Mouse (Mus musculus) CH12.LX (cell line): ENCODE results near the gene Pllp. TPM values are rescaled to one million over a fixed set of nuclear protein-coding genes. Genes with fewer than 3 reads are reported as not detected.

Experiments
- DNase-seq: peaks from one replicate; pipeline ENCODE4 v3.0.0-alpha.2; 2013; ENCODE audit errors: extremely low read depth
- H3K27ac ChIP-seq: 2 replicates; pipeline ENCODE4 v1.5.1; 2012; ENCODE audit warnings: low read depth, mild to moderate bottlenecking, control low read depth, moderate library complexity; ENCODE audit not compliant: insufficient read depth
- H3K27me3 ChIP-seq: replicated peaks from 2 replicates; pipeline ENCODE3; 2012; ENCODE audit warnings: inconsistent platforms
- H3K36me3 ChIP-seq, 2 experiments: replicated peaks in 1 of 2; 2 replicates each; pipeline versions ENCODE3 to v1.6.1; 2012; ENCODE audit warnings: inconsistent platforms in 1 of 2, low read length in 1 of 2, mild to moderate bottlenecking in 1 of 2, mixed read lengths in 1 of 2, moderate library complexity in 1 of 2; ENCODE audit not compliant: control insufficient read depth in 1 of 2, insufficient read depth in 1 of 2
- H3K4me1 ChIP-seq, 2 experiments: 2 replicates each; pipeline ENCODE4 v1.6.1; 2012; ENCODE audit warnings: inconsistent platforms in 1 of 2, moderate library complexity in 1 of 2; ENCODE audit not compliant: insufficient read depth in 2 of 2, control insufficient read depth in 1 of 2
- H3K4me2 ChIP-seq: 2 replicates; pipeline ENCODE4 v1.6.1; 2012; ENCODE audit warnings: low read depth, mild to moderate bottlenecking, control low read depth; ENCODE audit not compliant: poor library complexity, insufficient read depth, severe bottlenecking
- H3K4me3 ChIP-seq, 3 experiments: fragments of 150-350 bp in 1 of 3; sonication (generic) in 1 of 3; replicated peaks in 1 of 3; 2 replicates each; pipeline versions ENCODE3 to v1.5.1; 2011 to 2012; ENCODE audit warnings: low read depth in 2 of 3, low read length in 2 of 3, mild to moderate bottlenecking in 2 of 3, moderate library complexity in 2 of 3, control low read depth in 1 of 3, improper control_type of control experiment in 1 of 3, inconsistent platforms in 1 of 3, mixed read lengths in 1 of 3; ENCODE audit not compliant: poor library complexity in 1 of 3
- H3K79me2 ChIP-seq: replicated peaks from 2 replicates; pipeline ENCODE4 v1.6.1; 2012; ENCODE audit warnings: mild to moderate bottlenecking, moderate library complexity; ENCODE audit not compliant: control insufficient read depth, poor library complexity, insufficient read depth, severe bottlenecking; ENCODE audit errors: extremely low read depth
- H3K9ac ChIP-seq: 2 replicates; pipeline ENCODE4 v1.6.1; 2012; ENCODE audit warnings: low read depth, mild to moderate bottlenecking, control low read depth, moderate library complexity; ENCODE audit not compliant: insufficient read depth
- H3K9me3 ChIP-seq: replicated peaks from 2 replicates; pipeline ENCODE3; 2012; ENCODE audit warnings: low read length, inconsistent platforms, mixed read lengths
- CHD1 ChIP-seq: IDR thresholded peaks from 2 replicates; pipeline ENCODE4 v1.6.1; 2012; ENCODE audit warnings: low read depth, low read length, improper control_type of control experiment, inconsistent platforms
- CTCF ChIP-seq, 2 experiments: IDR thresholded peaks in 1 of 2; conservative IDR thresholded peaks in 1 of 2; 2 replicates each; pipeline ENCODE4 v1.5.1; 2011 to 2012; ENCODE audit warnings: low read depth in 2 of 2, low read length in 2 of 2, improper control_type of control experiment in 1 of 2, inconsistent platforms in 1 of 2, mild to moderate bottlenecking in 1 of 2, moderate library complexity in 1 of 2
- E2F4 ChIP-seq: IDR thresholded peaks from 2 replicates; pipeline ENCODE4 v1.6.1; 2011; ENCODE audit warnings: low read depth, low read length, improper control_type of control experiment; ENCODE audit not compliant: insufficient replicate concordance
- ELF1 ChIP-seq: IDR thresholded peaks from 2 replicates; pipeline ENCODE4 v1.6.1; 2014; ENCODE audit warnings: low read depth, mild to moderate bottlenecking, inconsistent platforms, low read length, improper control_type of control experiment
- ETS1 ChIP-seq: conservative IDR thresholded peaks from 2 replicates; pipeline ENCODE4 v1.6.1; 2012; ENCODE audit warnings: low read depth, mild to moderate bottlenecking, inconsistent platforms, low read length, improper control_type of control experiment, moderate library complexity
- GABPA ChIP-seq: IDR thresholded peaks from 2 replicates; pipeline ENCODE4 v1.6.1; 2012; ENCODE audit warnings: low read depth, low read length, improper control_type of control experiment, inconsistent platforms; ENCODE audit not compliant: insufficient replicate concordance
- HCFC1 ChIP-seq: IDR thresholded peaks from 2 replicates; pipeline ENCODE4 v1.6.1; 2012; ENCODE audit warnings: low read depth, mild to moderate bottlenecking, inconsistent platforms, low read length, improper control_type of control experiment
- IRF4 ChIP-seq: IDR thresholded peaks from 2 replicates; pipeline ENCODE4 v1.6.1; 2014; ENCODE audit warnings: low read depth, mild to moderate bottlenecking, inconsistent platforms, low read length, improper control_type of control experiment
- JUN ChIP-seq: IDR thresholded peaks from 2 replicates; pipeline ENCODE4 v1.6.1; 2011; ENCODE audit warnings: low read depth, mild to moderate bottlenecking, low read length, improper control_type of control experiment, moderate library complexity; ENCODE audit not compliant: insufficient read depth
- JUND ChIP-seq: conservative IDR thresholded peaks from 2 replicates; pipeline ENCODE4 v1.6.1; 2011; ENCODE audit warnings: low read depth, low read length, improper control_type of control experiment
- KAT2A ChIP-seq: IDR thresholded peaks from 2 replicates; pipeline ENCODE4 v1.6.1; 2012; ENCODE audit warnings: low read length, improper control_type of control experiment, inconsistent platforms; ENCODE audit not compliant: insufficient replicate concordance
- MAFK ChIP-seq: IDR thresholded peaks from 2 replicates; pipeline ENCODE4 v1.6.1; 2011; ENCODE audit warnings: low read length, improper control_type of control experiment; ENCODE audit not compliant: insufficient replicate concordance
- MEF2A ChIP-seq: IDR thresholded peaks from 2 replicates; pipeline ENCODE4 v1.6.1; 2014; ENCODE audit warnings: low read depth, mild to moderate bottlenecking, inconsistent platforms, low read length, improper control_type of control experiment, borderline replicate concordance
- MXI1 ChIP-seq: IDR thresholded peaks from 2 replicates; pipeline ENCODE4 v1.6.1; 2011; ENCODE audit warnings: mild to moderate bottlenecking, low read depth, low read length, improper control_type of control experiment
- MYC ChIP-seq: IDR thresholded peaks from 2 replicates; pipeline ENCODE4 v1.6.1; 2011; ENCODE audit warnings: low read depth, mild to moderate bottlenecking, improper control_type of control experiment, low read length
- NELFE ChIP-seq: IDR thresholded peaks from 2 replicates; pipeline ENCODE4 v1.6.1; 2011; ENCODE audit warnings: low read depth, low read length, improper control_type of control experiment
- NRF1 ChIP-seq: IDR thresholded peaks from 2 replicates; pipeline ENCODE4 v1.6.1; 2014; ENCODE audit warnings: low read depth, mild to moderate bottlenecking, inconsistent platforms, low read length, improper control_type of control experiment, moderate library complexity
- PAX5 ChIP-seq: IDR thresholded peaks from 2 replicates; pipeline ENCODE4 v1.6.1; 2012; ENCODE audit warnings: low read length, inconsistent platforms, mixed read lengths
- POLR2AphosphoS2 ChIP-seq: IDR thresholded peaks from 2 replicates; pipeline ENCODE4 v1.6.1; 2011; ENCODE audit warnings: low read depth, low read length, improper control_type of control experiment
- RAD21 ChIP-seq: IDR thresholded peaks from 2 replicates; pipeline ENCODE4 v1.6.1; 2011; ENCODE audit warnings: low read depth, mild to moderate bottlenecking, low read length, improper control_type of control experiment, moderate library complexity
- SIN3A ChIP-seq: IDR thresholded peaks from 2 replicates; pipeline ENCODE4 v1.6.1; 2012; ENCODE audit warnings: low read length, improper control_type of control experiment, inconsistent platforms
- USF1 ChIP-seq: IDR thresholded peaks from 2 replicates; pipeline ENCODE4 v1.6.1; 2014; ENCODE audit warnings: low read depth, mild to moderate bottlenecking, inconsistent platforms, low read length, improper control_type of control experiment
- USF2 ChIP-seq: conservative IDR thresholded peaks from 2 replicates; pipeline ENCODE4 v1.6.1; 2011; ENCODE audit warnings: low read depth, low read length, improper control_type of control experiment
- ZNF384 ChIP-seq: IDR thresholded peaks from 2 replicates; pipeline ENCODE4 v1.6.1; 2012; ENCODE audit warnings: low read depth, low read length, improper control_type of control experiment, inconsistent platforms
- dilution Hi-C: fragments of 300-500 bp; cut with MboI; formaldehyde crosslinking; loops from 2 replicates; pipeline ENCODE4 v1.14.3; 2020; ENCODE audit warnings: low sequenced_read_pairs; ENCODE audit not compliant: extremely low pct_unique_long_range_greater_than_20kb, extremely low pct_ligation_motif_present
- in situ Hi-C: fragments of 300-500 bp; cut with MboI; formaldehyde crosslinking; loops from 3 replicates; pipeline ENCODE4 v1.14.3; 2019; ENCODE audit warnings: low sequenced_read_pairs, low pct_ligation_motif_present, low pct_unique_long_range_greater_than_20kb, mixed read lengths
- polyA plus RNA-seq: library from polyadenylated mRNA; unstranded; fragments of >175 nt; gene quantifications from 2 replicates; pipeline ENCODE4 v1.2.1, GENCODE M21; 2012; ENCODE audit warnings: low read depth; ENCODE audit not compliant: insufficient read length
- total RNA-seq, 2 experiments: library from RNA; depleted of rRNA; stranded (reverse); fragments of 300-350 nt in 1 of 2; fragments of >200 nt in 1 of 2; gene quantifications; 2 replicates each; pipeline ENCODE4 v1.2.3; 2012 to 2014

The Pllp gene
- total and polyA plus RNA-seq, 3 experiments, result 5.3 to 29.5 (median 6.1) TPM

GRCm38 (mm10) chr8:94694701-94695100 is 1.4 kb downstream of the Pllp start:
- Histone ChIP-seq H3K27me3 (peaks cover 27% of the 10 kb centered on the region), H3K4me2 (peak overlapping the region; percentile 70), H3K27ac (no peak overlapping the region), H3K4me1 (peaks cover 11 to 30% of the 10 kb centered on the region in 2 experiments; a peak in 3 of 4 replicates), H3K4me3 (peak overlapping the region in 2 of 3 experiments; percentile 35 to 43), H3K79me2 (no peaks in the 10 kb centered on the region; the same call in 1 of the 2 replicates), H3K36me3 (no peaks in the 10 kb centered on the region), H3K9ac (peak overlapping the region; percentile 8), H3K9me3 (no peaks in the 10 kb centered on the region)
- dilution Hi-C loops (no loop called here), in situ Hi-C loops (loop anchor here (10.0 kb wide), 3 partner anchors 100 to 360 kb away; no protein-coding TSS in a partner anchor)
- DNase-seq, result no peak
- TF ChIP-seq MYC (0 out of 2 replicates have a peak, but pooled peaks have one; percentile 2), HCFC1 (no peak), MEF2A (0 out of 2 replicates have a peak, but pooled peaks have one; percentile 8), SIN3A (0 out of 2 replicates have a peak, but pooled peaks have one; percentile 23)

DNA sequence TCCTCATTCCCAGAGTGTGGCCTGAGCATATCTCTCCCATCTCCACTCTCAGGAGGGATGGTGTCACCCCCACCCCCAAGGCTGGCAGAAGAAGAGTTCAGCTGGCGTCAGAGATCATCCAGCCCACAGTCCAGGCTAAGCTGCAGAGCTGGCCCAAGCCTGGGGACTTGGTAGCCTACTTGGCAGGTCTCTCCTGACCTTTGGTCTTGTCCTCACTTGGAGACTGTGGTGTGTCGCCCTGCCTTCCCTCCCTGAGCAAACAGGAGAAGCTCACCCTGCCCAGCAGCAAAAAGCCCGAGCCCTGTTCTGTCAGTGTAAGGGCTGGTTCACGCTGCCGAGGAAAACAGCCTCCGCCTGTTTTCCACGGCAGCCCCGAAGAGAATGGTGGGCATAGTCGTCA is 10.1 kb downstream of the Pllp start:
- DNase-seq, result no peak
- no peaks in the 10 kb centered on the region for H3K27me3 ChIP-seq
- TF ChIP-seq MXI1, result no peak
- no peak for TF ChIP-seq SIN3A
- TF ChIP-seq USF2, result no peak
- TF ChIP-seq POLR2AphosphoS2, result no peak
- no peak for TF ChIP-seq USF1
- no peak for TF ChIP-seq CHD1
- no peak for TF ChIP-seq E2F4
- TF ChIP-seq CTCF (conservative IDR thresholded peaks at IDR 0.05 in 1 of 2, IDR thresholded peaks at IDR 0.05 in 1 of 2; ENCODE audit: low read depth in 2 of 2, low read length in 2 of 2), result no peak
- no peak for TF ChIP-seq ELF1
- no peak for TF ChIP-seq KAT2A
- TF ChIP-seq, all 38 proteins: peak for 0
- dilution Hi-C loops (no loop called here), in situ Hi-C loops (no loop called here)
- Histone ChIP-seq H3K36me3 (no peaks in the 10 kb centered on the region), H3K4me1 (0 out of 4 replicates have a peak, but pooled peaks cover 0 to under 1% of the 10 kb centered on the region in 2 experiments), H3K4me3 (no peak overlapping the region), H3K9ac (no peak overlapping the region), H3K9me3 (no peaks in the 10 kb centered on the region), H3K27ac (no peak overlapping the region), H3K4me2 (no peak overlapping the region), H3K79me2 (no peaks in the 10 kb centered on the region; the same call in 1 of the 2 replicates)

- dilution Hi-C loops, result no loop called here
- TF ChIP-seq IRF4 (no peak), JUN (no peak), CTCF (conservative IDR thresholded peaks at IDR 0.05 in 1 of 2, IDR thresholded peaks at IDR 0.05 in 1 of 2; ENCODE audit: low read depth in 2 of 2, low read length in 2 of 2) (no peak), ZNF384 (no peak), MXI1 (no peak), RAD21 (no peak), ETS1 (no peak), MAFK (no peak), SIN3A (no peak), JUND (no peak), POLR2AphosphoS2 (no peak), PAX5 (no peak), GABPA (no peak), USF1 (no peak), ELF1 (no peak), NELFE (no peak), E2F4 (no peak), NRF1 (no peak), KAT2A (no peak), HCFC1 (no peak)
- peaks cover 0 to 3% of the 10 kb centered on the region in 2 experiments for H3K36me3 ChIP-seq
- no peak overlapping the region for H3K9ac ChIP-seq
- H3K4me1 ChIP-seq, result no peaks in the 10 kb centered on the region
- no peaks in the 10 kb centered on the region for H3K27me3 ChIP-seq
- in situ Hi-C loops, result no loop called here
- no peak overlapping the region for H3K4me2 ChIP-seq
- H3K27ac ChIP-seq, result no peak overlapping the region
- peaks cover 3% of the 10 kb centered on the region for H3K9me3 ChIP-seq
- H3K79me2 ChIP-seq, result no peaks in the 10 kb centered on the region; the same call in 1 of the 2 replicates
- H3K4me3 ChIP-seq, result no peak overlapping the region
- DNase-seq, result no peak
Measured at GRCm38 (mm10) chr8:94684287-94684686, 11.8 kb downstream of the Pllp start.
